Mouse (Mus musculus): ENCODE data around the gene Eif3k.

Eif3k gene

DNA sequence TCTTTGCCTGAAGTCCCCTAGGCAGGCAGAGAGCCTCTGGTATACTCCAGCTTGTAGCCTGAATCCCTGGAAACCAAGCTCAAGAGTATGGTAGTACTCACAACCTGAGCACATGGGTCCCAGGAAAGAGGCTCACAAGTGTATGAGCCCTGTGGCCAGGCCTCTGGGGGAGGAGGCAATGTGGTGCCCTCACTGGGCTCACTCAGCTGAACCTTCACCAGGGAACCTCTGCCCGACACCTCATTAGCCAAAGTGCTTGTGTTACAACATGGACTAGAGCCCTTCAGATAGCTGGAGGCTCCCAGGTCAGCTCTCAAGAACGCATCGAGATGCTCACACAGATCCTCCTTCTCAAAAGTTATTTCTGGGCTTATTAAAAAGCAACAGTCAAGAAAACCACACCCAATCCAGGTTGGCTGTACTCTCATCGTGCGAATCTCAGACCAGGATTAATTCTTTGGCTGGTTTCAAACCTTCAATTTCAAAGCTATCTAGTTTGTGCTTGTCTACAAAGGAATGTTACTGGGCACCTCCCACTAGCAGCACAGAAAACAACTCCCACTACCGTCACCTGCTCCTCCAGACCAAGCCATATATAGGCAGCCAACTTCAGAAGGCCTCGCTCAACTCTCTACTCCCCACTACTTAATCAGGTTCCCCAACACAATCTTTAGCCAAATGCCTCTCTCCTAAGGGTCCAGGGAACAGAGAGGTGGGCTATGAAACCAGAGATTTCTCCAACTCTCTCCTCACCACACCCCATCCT, 42.1 kb downstream of the Eif3k start:
- no peak for DNase-seq (ENCODE audit: low spot score in 2 of 2)

DNA sequence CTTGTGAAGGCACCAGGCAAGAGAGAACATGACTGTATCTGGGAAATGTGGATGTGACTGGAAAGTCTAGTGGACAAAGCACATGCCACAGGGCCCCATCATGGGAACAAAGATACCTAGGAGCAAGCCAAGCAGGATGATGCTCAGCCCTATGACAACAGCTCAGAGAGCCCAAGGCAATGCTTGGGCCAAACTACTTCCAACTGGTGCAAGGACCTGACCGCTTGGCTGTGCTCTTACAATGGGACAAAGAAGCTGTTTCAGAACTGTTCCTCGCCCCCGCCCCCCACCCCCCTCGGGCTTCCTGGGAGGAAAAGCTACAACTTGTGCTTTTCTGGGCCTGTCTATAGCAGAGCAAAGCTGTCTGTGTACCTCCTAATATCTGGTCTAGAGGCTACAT, 43.0 kb downstream of the Eif3k start:
- no peak for DNase-seq (ENCODE audit: low spot score in 2 of 2)

DNA sequence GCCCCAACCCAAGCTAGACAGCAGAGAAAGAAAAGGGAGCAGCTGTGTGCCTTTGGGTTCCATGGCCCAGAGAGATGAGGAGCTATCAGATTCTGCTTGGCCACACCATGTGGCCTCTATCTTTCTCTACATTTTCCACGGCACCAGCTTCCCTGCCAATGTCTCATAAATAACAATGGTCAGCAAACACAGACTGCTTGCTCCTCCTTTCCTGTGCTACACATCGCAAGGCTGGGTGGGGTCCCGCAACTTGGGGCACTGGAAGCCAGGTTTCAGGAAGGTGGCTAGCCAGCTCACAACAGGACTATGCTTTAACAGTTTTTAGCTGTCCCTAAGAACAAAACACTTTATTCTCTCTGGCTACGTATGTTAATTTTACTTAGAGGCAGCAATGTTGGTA, 44.9 kb downstream of the Eif3k start:
- no peak for DNase-seq (ENCODE audit: low spot score in 2 of 2)

DNA sequence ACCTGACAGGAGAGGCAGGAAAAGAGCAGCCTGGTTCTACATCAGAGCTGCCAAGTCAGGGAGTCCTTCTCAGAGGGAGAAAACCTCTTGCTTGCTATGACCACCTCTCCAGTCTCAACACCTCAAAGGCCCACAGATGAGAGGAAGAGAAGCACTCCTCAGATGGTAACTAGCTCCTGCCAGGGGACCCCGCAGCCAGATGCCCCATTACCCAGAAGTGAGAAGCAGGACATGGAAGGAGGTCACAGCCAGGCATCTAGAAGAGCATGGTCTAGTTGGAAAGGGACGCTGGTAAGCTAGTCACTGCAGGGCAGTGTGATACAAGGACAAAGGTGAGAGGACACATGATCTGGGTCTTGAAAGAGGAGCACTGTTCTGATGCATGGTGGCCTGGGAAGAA, 47.8 kb downstream of the Eif3k start:
- no peak for DNase-seq (ENCODE audit: low spot score in 2 of 2)

DNA sequence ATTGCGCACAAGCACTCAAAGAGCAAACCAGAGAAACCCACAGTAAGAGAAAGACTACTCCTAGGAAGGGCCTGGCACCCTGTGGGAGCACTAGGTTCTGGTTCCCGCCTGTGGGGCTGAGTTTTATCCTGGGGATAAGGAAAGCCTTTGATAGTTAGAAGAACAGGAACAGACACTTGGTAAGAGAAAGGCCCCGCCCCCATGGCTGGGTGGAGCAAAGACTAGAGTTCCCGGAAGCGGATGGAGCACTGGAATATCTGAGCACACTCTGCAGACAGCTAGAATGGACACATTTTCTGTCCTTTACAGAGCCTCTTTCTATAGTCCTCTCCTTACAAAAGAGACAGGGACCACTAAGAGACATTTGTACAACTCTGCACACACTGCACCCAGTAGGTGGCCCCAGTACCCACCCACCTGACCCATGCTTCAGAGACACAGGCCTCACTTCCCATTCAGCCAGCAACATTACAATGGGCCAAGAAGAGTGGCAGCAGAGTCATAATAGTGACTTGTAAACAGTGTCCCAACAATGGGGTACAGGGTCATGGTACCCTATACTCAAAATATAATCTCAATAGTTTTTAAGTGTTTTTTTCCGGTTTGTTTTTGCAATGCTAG, 49.1 kb downstream of the Eif3k start:
- DNase-seq (ENCODE audit: low spot score in 2 of 2): no peak

DNA sequence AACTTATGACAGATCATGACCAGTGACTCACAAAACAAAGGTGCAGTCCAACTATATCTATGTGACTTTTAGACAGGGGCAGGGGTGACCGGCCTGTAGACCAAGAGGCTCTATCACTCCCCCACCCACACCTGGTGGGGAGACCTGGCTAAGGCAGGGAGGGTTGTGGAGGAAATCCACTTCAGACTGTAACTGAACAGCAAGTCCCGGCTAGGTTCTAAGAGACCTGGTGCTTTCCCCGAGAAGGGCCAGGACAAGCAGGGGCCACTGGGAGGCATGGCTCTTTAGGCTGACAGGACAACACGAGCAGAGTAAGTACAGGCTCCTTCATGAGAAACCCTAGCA, 50.0 kb downstream of the Eif3k start:
- DNase-seq (ENCODE audit: low spot score in 2 of 2): no peak

DNA sequence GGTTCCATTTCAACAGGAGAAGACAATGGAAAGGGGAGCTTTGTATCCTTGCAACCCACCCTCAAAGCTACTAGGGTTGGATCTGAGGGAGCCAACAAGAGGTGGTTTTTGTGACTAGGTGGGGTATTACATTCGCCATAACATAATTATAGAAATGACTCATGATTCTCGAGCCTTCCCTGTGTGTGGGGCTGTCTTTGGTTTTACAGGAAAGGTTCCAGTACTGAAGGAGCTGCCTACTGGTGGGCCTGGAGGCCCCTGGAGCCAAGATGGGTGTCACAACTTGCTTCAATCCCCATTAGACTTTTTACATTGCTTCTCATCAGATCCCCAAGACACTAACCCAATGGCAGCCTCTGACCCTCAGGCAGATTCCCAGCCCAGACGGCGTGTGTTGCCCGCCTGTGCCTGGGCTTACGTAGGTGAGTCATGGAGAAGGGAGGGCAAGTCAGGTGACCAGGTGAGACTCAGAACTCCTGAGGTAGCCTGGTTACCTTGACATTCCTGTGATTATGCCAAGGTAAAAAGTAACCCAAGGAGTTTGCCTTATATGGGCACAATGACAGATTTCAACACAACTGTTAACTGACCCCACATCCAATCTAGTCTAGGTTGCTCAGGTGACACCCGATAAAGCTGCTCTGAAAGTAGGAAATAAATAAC, 50.5 kb downstream of the Eif3k start:
- DNase-seq (ENCODE audit: low spot score in 2 of 2): no peak

DNA sequence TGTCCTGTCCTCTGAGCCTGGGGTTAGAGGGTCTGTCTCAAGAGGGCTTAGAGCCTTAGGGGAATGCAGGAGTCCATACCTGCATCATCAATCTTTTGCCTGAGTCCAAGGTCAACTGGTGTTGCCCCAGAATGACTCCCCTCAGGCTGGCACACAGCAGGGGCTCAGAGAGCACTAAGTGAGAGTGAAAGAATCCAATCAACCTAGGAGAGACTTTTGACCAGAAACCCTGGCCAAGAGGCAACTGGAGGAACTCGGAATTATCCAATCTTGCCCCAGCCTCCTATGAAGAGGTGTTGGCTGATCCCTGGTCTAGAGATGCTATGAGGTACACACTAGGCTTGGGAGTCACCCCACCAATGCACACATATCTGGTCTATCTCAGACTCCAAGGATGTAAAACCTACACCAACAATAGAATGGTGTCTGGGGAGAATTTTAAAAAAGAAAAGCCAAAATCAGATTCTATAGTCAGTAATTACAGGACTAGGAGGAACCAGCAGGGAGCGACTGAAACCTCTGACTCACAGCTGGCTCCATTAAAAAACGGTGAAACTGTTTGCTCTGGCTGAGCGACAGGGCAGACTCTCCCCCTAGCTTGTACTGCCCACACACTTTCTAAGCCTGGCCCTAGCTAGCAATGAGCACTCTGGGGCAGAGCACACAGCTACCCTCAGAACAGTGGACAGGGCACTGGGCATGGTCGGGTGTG, 51.2 kb downstream of the Eif3k start:
- no peak for DNase-seq (ENCODE audit: low spot score in 2 of 2)

DNA sequence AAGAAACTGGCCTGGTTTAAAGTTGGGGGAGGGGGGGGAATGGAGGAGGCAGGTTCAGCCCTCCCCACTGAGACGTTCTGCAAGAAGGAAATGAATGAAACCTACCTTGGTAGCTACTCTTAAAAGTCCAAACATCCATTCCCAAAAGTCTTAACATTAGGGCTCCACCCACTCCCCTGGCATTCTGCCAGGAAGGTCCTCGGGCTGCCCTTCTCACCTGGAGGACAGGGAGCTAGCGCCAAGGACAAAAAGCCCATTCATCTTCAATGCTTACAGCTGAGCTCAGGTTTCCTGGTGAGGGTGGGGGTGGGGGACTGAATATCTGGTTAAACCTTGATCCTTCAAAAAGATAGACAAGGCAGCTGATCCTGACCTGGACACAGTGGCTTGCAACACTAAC, 52.3 kb downstream of the Eif3k start:
- DNase-seq (ENCODE audit: low spot score in 2 of 2): no peak

DNA sequence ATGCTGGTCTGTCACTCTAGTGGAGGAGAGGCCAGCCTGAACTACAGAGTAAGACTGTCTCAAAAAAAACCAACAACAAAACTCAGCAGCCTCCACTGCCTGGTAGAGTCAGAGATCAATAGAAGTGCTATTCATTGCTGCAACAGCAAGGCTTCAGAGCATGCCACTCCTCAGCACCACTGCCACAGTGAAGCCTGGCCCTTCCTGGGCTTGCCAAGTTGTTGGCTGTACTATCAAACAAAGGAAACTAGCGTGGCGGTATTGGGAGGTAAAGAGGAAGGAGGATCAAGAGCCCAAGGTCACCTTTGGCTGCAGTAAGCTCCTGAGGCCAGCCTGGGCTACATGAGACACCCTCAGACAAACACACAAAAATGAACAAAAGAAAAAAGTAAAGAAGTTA, 55.5 kb downstream of the Eif3k start:
- DNase-seq (ENCODE audit: low spot score in 2 of 2): no peak

DNA sequence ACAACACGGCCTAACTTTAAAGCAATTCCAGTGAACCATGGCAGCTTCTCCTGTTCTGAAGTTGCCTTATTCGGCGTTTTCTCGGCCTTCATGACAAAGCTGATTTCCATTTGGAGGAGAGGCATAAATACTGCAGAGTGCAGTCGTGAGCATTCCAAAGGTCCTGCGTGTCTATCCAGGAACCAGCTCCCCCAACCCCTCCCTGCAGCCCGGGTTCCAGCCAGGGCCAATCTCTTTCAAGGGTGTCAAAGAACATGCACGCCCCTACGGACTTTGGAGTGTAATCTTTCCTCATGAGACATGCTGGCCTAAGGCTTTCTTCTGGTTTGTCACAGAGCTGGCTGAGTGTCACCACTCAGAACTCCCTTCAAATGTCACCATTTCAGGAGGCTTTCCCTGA, 56.3 kb downstream of the Eif3k start:
- no peak for DNase-seq (ENCODE audit: low spot score in 2 of 2)

DNA sequence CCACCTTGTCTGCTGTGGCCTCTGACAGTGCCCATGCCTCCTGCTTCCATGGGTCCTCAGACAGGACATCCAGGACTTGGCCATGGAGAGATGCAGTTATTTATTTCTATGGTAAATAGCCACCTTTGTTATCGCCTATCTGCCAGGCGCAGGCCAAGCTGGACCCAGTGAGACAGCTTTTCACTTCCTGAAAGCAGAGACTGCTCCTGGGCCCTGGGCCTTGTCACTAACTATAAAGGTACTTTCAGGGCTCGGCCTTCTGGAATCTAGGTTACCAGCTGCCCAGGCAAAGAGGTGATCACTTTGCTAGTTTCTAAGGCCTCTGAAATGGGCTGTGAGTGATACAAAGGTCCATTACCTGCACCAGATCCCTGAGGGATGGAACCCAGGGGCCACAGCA, 56.9 kb downstream of the Eif3k start:
- DNase-seq (ENCODE audit: low spot score in 2 of 2): no peak

DNA sequence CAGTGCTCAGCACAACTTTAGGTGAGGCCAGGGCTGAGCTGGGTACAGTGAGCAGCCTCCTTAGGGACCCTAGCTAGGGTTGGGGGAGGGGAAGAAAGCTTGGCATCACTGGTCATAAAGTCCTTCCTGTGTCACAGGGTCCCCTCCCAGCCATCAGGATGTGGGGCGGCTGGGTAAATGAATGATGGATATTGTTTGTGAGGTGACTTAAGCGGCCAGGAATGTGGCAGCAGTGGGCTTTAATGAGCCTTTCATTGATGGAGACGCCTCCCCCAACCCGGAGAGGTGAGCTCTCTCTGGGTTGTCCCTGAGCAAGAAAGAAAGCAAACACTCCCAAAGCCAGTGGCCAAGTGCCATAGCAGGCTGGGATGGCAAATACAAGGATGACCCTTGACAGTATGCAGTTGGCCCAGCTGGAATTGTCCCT, 57.8 kb downstream of the Eif3k start:
- DNase-seq (ENCODE audit: low spot score in 2 of 2): no peak

DNA sequence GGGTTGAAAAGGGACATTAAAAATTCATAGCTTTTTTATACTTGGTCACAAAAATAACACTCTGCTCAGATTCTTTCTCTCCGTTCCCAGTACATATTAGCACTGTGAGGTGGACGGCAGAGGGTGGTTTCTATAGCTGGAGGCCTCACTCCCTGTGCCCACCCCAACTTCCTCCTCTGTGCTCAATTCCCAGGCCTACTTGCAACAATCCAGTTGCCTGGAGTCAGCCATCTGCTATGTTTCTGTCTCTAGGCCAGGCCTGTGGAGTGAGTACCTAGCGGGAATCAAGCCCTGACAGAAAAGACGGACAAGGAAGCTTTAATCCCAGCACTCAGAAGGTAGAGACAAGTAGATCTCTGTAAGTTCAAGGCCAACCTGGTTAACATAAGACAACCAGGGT, 59.1 kb downstream of the Eif3k start:
- DNase-seq (ENCODE audit: low spot score in 2 of 2): no peak

DNA sequence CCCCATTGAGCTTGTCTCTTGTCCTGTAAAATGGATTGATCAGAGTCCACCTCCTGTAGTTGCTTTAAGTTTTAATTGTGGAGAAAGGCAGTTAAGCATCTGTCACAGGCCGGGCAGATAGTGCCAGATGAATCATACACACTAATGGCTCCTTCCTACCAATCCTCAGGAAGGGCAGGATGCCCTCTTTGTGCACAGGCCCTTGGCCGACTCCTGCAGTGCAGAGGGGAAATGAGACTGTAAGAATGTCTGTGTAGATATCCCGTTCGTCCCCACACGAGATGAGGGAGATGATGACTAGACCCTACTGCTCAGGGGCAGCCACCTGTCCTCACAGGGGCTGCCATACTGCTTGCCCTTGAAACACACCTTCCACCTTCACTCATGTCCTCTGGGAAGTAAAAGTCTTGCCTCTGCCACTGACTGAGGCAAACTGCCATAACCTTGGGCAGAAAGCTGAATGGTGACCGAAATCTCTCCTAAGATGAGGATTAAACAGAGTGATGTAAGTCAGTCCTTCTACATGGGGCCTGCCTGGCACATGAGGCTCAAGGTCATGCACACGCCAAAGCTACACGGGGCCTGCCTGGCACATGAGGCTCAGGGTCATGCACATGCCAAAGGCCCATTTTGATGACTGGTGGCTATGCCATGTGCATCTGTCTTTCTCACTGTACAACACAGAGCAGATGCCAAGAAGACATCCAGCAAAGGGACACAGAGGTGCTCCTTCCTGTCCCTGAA, 59.8 kb downstream of the Eif3k start:
- no peak for DNase-seq (ENCODE audit: low spot score in 2 of 2)

All from frontal cortex, postnatal 10 days (tissue).